Mouse (Mus musculus): ENCODE data around the gene Mbnl2. TPM values are rescaled to one million over a fixed set of nuclear protein-coding genes. Genes with fewer than 3 reads are reported as not detected.

Gene Mbnl2
- 21.8 and 23.6 TPM in 2 replicates for polyA plus RNA-seq (2015; fragmentation: Nextera tagmentation; extraction: Ambion mirVana)

GRCm38 (mm10) chr14:120275246-120276238, at the start of gene Mbnl2:
Gene Mbnl2, plus strand, starts transcription at chr14:120275669.
- Histone ChIP-seq H3K9ac (ENCODE audit: low read depth, low read length) (peak within 1 kb of the TSS; percentile 56), H3K9me3 (replicated peaks; ENCODE audit: control insufficient read depth, low read length, poor library complexity, severe bottlenecking) (no peaks in the 10 kb centered on the region), H3K4me2 (ENCODE audit: low read length) (peak within 1 kb of the TSS; percentile 60), H3K36me3 (ENCODE audit: control insufficient read depth, insufficient read depth, low read length) (no peaks in the 10 kb centered on the region), H3K27me3 (ENCODE audit: control insufficient read depth, insufficient read depth, low read depth, low read length) (no peaks in the 10 kb centered on the region), H3K4me3 (ENCODE audit: low read depth, low read length) (peak within 1 kb of the TSS; percentile 55), H3K27ac (ENCODE audit: low read length) (peak within 1 kb of the TSS; percentile 82), H3K4me1 (ENCODE audit: control insufficient read depth, insufficient read depth, low read length) (peaks cover 41% of the 10 kb centered on the region)
- WGBS, result under 1% methylated on average over 35 of the region's 35 CpGs
- peak; percentile 99 for ATAC-seq

- 47% methylated on average over 7 of the region's 7 CpGs for WGBS
- 0 out of 2 replicates have a peak, but pooled peaks cover 2% of the 10 kb centered on the region for H3K4me1 ChIP-seq (ENCODE audit: control insufficient read depth, insufficient read depth, low read length)
- no peak overlapping the region for H3K27ac ChIP-seq (ENCODE audit: low read length)
- H3K4me3 ChIP-seq (ENCODE audit: low read depth, low read length), result no peak overlapping the region
- peaks cover 6% of the 10 kb centered on the region; the same call in 1 of the 2 replicates for H3K9me3 ChIP-seq (replicated peaks; ENCODE audit: control insufficient read depth, low read length, poor library complexity, severe bottlenecking)
- no peaks in the 10 kb centered on the region for H3K27me3 ChIP-seq (ENCODE audit: control insufficient read depth, insufficient read depth, low read depth, low read length)
- H3K9ac ChIP-seq (ENCODE audit: low read depth, low read length), result no peak overlapping the region
- no peaks in the 10 kb centered on the region for H3K36me3 ChIP-seq (ENCODE audit: control insufficient read depth, insufficient read depth, low read length)
- H3K4me2 ChIP-seq (ENCODE audit: low read length), result no peak overlapping the region
- no peak for ATAC-seq
Observed at GRCm38 (mm10) chr14:120232076-120232496, 43.4 kb upstream of the Mbnl2 start.

GRCm38 (mm10) chr14:120235610-120236009, 39.9 kb upstream of the Mbnl2 start:
- H3K9ac ChIP-seq (ENCODE audit: low read depth, low read length), result no peak overlapping the region
- H3K4me2 ChIP-seq (ENCODE audit: low read length), result no peak overlapping the region
- no peaks in the 10 kb centered on the region for H3K27me3 ChIP-seq (ENCODE audit: control insufficient read depth, insufficient read depth, low read depth, low read length)
- ATAC-seq, result no peak
- H3K4me1 ChIP-seq (ENCODE audit: control insufficient read depth, insufficient read depth, low read length), result 0 out of 2 replicates have a peak, but pooled peaks cover 2% of the 10 kb centered on the region
- H3K36me3 ChIP-seq (ENCODE audit: control insufficient read depth, insufficient read depth, low read length), result no peaks in the 10 kb centered on the region
- H3K9me3 ChIP-seq (replicated peaks; ENCODE audit: control insufficient read depth, low read length, poor library complexity, severe bottlenecking), result no peaks in the 10 kb centered on the region
- H3K4me3 ChIP-seq (ENCODE audit: low read depth, low read length), result no peak overlapping the region
- WGBS, result 75% methylated on average over 7 of the region's 7 CpGs
- H3K27ac ChIP-seq (ENCODE audit: low read length), result no peak overlapping the region

- H3K4me2 ChIP-seq (ENCODE audit: low read length), result no peak overlapping the region
- no peaks in the 10 kb centered on the region for H3K36me3 ChIP-seq (ENCODE audit: control insufficient read depth, insufficient read depth, low read length)
- H3K4me1 ChIP-seq (ENCODE audit: control insufficient read depth, insufficient read depth, low read length), result no peaks in the 10 kb centered on the region
- H3K4me3 ChIP-seq (ENCODE audit: low read depth, low read length), result no peak overlapping the region
- H3K27me3 ChIP-seq (ENCODE audit: control insufficient read depth, insufficient read depth, low read depth, low read length), result no peaks in the 10 kb centered on the region
- ATAC-seq, result no peak
- no peaks in the 10 kb centered on the region for H3K9me3 ChIP-seq (replicated peaks; ENCODE audit: control insufficient read depth, low read length, poor library complexity, severe bottlenecking)
- H3K27ac ChIP-seq (ENCODE audit: low read length), result no peak overlapping the region
- H3K9ac ChIP-seq (ENCODE audit: low read depth, low read length), result no peak overlapping the region
Observed at GRCm38 (mm10) chr14:120238501-120238900, 37.0 kb upstream of the Mbnl2 start.

- Histone ChIP-seq H3K4me3 (ENCODE audit: low read depth, low read length) (no peak overlapping the region), H3K4me2 (ENCODE audit: low read length) (no peak overlapping the region), H3K9ac (ENCODE audit: low read depth, low read length) (no peak overlapping the region), H3K36me3 (ENCODE audit: control insufficient read depth, insufficient read depth, low read length) (no peaks in the 10 kb centered on the region), H3K9me3 (replicated peaks; ENCODE audit: control insufficient read depth, low read length, poor library complexity, severe bottlenecking) (no peaks in the 10 kb centered on the region), H3K27me3 (ENCODE audit: control insufficient read depth, insufficient read depth, low read depth, low read length) (no peaks in the 10 kb centered on the region), H3K27ac (ENCODE audit: low read length) (no peak overlapping the region), H3K4me1 (ENCODE audit: control insufficient read depth, insufficient read depth, low read length) (no peaks in the 10 kb centered on the region)
- WGBS, result 72% methylated on average over 4 of the region's 4 CpGs
- no peak for ATAC-seq
Observed at GRCm38 (mm10) chr14:120240209-120240608, 35.3 kb upstream of the Mbnl2 start.

- Histone ChIP-seq H3K4me1 (ENCODE audit: control insufficient read depth, insufficient read depth, low read length) (no peaks in the 10 kb centered on the region), H3K4me2 (ENCODE audit: low read length) (no peak overlapping the region), H3K27ac (ENCODE audit: low read length) (no peak overlapping the region), H3K9ac (ENCODE audit: low read depth, low read length) (no peak overlapping the region), H3K4me3 (ENCODE audit: low read depth, low read length) (no peak overlapping the region), H3K36me3 (ENCODE audit: control insufficient read depth, insufficient read depth, low read length) (no peaks in the 10 kb centered on the region), H3K9me3 (replicated peaks; ENCODE audit: control insufficient read depth, low read length, poor library complexity, severe bottlenecking) (no peaks in the 10 kb centered on the region), H3K27me3 (ENCODE audit: control insufficient read depth, insufficient read depth, low read depth, low read length) (no peaks in the 10 kb centered on the region)
- no peak for ATAC-seq
- WGBS, result 74% methylated on average over 5 of the region's 5 CpGs
Observed at GRCm38 (mm10) chr14:120242711-120243110, 32.8 kb upstream of the Mbnl2 start.

- no peak overlapping the region for H3K9ac ChIP-seq (ENCODE audit: low read depth, low read length)
- no peaks in the 10 kb centered on the region for H3K27me3 ChIP-seq (ENCODE audit: control insufficient read depth, insufficient read depth, low read depth, low read length)
- H3K4me1 ChIP-seq (ENCODE audit: control insufficient read depth, insufficient read depth, low read length), result no peaks in the 10 kb centered on the region
- 64% methylated on average over 8 of the region's 8 CpGs for WGBS
- ATAC-seq, result no peak
- H3K9me3 ChIP-seq (replicated peaks; ENCODE audit: control insufficient read depth, low read length, poor library complexity, severe bottlenecking), result no peaks in the 10 kb centered on the region
- no peak overlapping the region for H3K4me3 ChIP-seq (ENCODE audit: low read depth, low read length)
- no peak overlapping the region for H3K4me2 ChIP-seq (ENCODE audit: low read length)
- H3K36me3 ChIP-seq (ENCODE audit: control insufficient read depth, insufficient read depth, low read length), result no peaks in the 10 kb centered on the region
- no peak overlapping the region for H3K27ac ChIP-seq (ENCODE audit: low read length)
Observed at GRCm38 (mm10) chr14:120245081-120245705, 30.3 kb upstream of the Mbnl2 start.

- H3K27ac ChIP-seq (ENCODE audit: low read length), result no peak overlapping the region
- no peaks in the 10 kb centered on the region for H3K4me1 ChIP-seq (ENCODE audit: control insufficient read depth, insufficient read depth, low read length)
- H3K4me2 ChIP-seq (ENCODE audit: low read length), result no peak overlapping the region
- no peak for ATAC-seq
- no peak overlapping the region for H3K9ac ChIP-seq (ENCODE audit: low read depth, low read length)
- 71% methylated on average over 7 of the region's 7 CpGs for WGBS
- H3K4me3 ChIP-seq (ENCODE audit: low read depth, low read length), result no peak overlapping the region
- no peaks in the 10 kb centered on the region for H3K27me3 ChIP-seq (ENCODE audit: control insufficient read depth, insufficient read depth, low read depth, low read length)
- H3K9me3 ChIP-seq (replicated peaks; ENCODE audit: control insufficient read depth, low read length, poor library complexity, severe bottlenecking), result no peaks in the 10 kb centered on the region
- H3K36me3 ChIP-seq (ENCODE audit: control insufficient read depth, insufficient read depth, low read length), result no peaks in the 10 kb centered on the region
Observed at GRCm38 (mm10) chr14:120253331-120253730, 22.1 kb upstream of the Mbnl2 start.

GRCm38 (mm10) chr14:120256146-120256545, 19.3 kb upstream of the Mbnl2 start:
- Histone ChIP-seq H3K27ac (ENCODE audit: low read length) (no peak overlapping the region), H3K9ac (ENCODE audit: low read depth, low read length) (no peak overlapping the region), H3K36me3 (ENCODE audit: control insufficient read depth, insufficient read depth, low read length) (no peaks in the 10 kb centered on the region), H3K4me2 (ENCODE audit: low read length) (no peak overlapping the region), H3K4me1 (ENCODE audit: control insufficient read depth, insufficient read depth, low read length) (no peaks in the 10 kb centered on the region), H3K4me3 (ENCODE audit: low read depth, low read length) (no peak overlapping the region), H3K9me3 (replicated peaks; ENCODE audit: control insufficient read depth, low read length, poor library complexity, severe bottlenecking) (no peaks in the 10 kb centered on the region), H3K27me3 (ENCODE audit: control insufficient read depth, insufficient read depth, low read depth, low read length) (no peaks in the 10 kb centered on the region)
- 97% methylated on average over 2 of the region's 2 CpGs for WGBS
- ATAC-seq, result no peak
